Mouse (Mus musculus): ENCODE data around the gene C1qc.

- no peak for TF ChIP-seq CTCF (IDR thresholded peaks at IDR 0.05; ENCODE audit: control insufficient read depth, insufficient read depth, insufficient read length)
- no peak for TF ChIP-seq USF1 (IDR thresholded peaks at IDR 0.05; ENCODE audit: low read depth)
- TF ChIP-seq FOSL1 (IDR thresholded peaks at IDR 0.05; ENCODE audit: insufficient read depth, low read length, poor library complexity, severe bottlenecking) = no peak
- TF ChIP-seq MYOD1 (IDR thresholded peaks at IDR 0.05; ENCODE audit: control insufficient read depth, insufficient read length, low read depth) = no peak
- TF ChIP-seq CEBPB (IDR thresholded peaks at IDR 0.05; ENCODE audit: low read depth) = no peak
These were observed 6.8 kb downstream of the C1qc start, which contains the start of gene C1qb for GRCm38 (mm10) chr4:136886101-136886500.

Data from C2C12 (cell line).